Mouse (Mus musculus): Measurements from ENCODE around the gene Exoc6. TPM values are rescaled to one million over a fixed set of nuclear protein-coding genes. Genes with fewer than 3 reads are reported as not detected.

Gene Exoc6
- total and polyA plus RNA-seq, 3 experiments = 30.2 to 41.2 TPM; not detected in 1

GRCm38 (mm10) chr19:37553376-37554265, 3.4 kb downstream of the Exoc6 start:
- Histone ChIP-seq H3K9me3 (replicated peaks; ENCODE audit: insufficient read depth, low read length) (no peaks in the 10 kb centered on the region), H3K4me1 (ENCODE audit: control insufficient read depth in 1 of 2, insufficient read depth in 2 of 2, low read length in 2 of 2) (peaks cover 46 to 50% of the 10 kb centered on the region in 2 experiments), H3K27ac (ENCODE audit: control insufficient read depth, low read depth, low read length) (peak overlapping the region; percentile 93), H3K4me3 (ENCODE audit: control insufficient read depth in 1 of 2, insufficient read depth in 1 of 2, low read depth in 2 of 2, low read length in 2 of 2) (peak overlapping the region; percentile 52 to 61), H3K27me3 (ENCODE audit: control insufficient read depth in 1 of 2, insufficient read depth in 2 of 2, low read length in 2 of 2) (no peaks in the 10 kb centered on the region), H3K79me2 (ENCODE audit: control insufficient read depth, insufficient read depth, low read length, poor library complexity) (peaks cover 35% of the 10 kb centered on the region), H3K9ac (ENCODE audit: control insufficient read depth, low read depth, low read length, poor library complexity, severe bottlenecking) (peak overlapping the region; percentile 51), H3K36me3 (ENCODE audit: control insufficient read depth in 1 of 2, insufficient read depth in 2 of 2, low read length in 2 of 2) (peaks cover 0 to 56% of the 10 kb centered on the region in 2 experiments; a peak in 2 of 4 replicates)
- peak; percentile 80 for DNase-seq (ENCODE audit: low read depth, low spot score)
- TF ChIP-seq SMC3 (IDR thresholded peaks at IDR 0.05; ENCODE audit: low read depth, low read length) = no peak
- TF ChIP-seq EP300 (IDR thresholded peaks at IDR 0.05; ENCODE audit: low read depth in 1 of 2, low read length in 2 of 2) = peak; percentile 31 to 61
- TF ChIP-seq MAZ (IDR thresholded peaks at IDR 0.05; ENCODE audit: low read depth, low read length) = no peak
- no peak for TF ChIP-seq UBTF (IDR thresholded peaks at IDR 0.05; ENCODE audit: borderline replicate concordance, insufficient read depth, low read depth, low read length)
- TF ChIP-seq RCOR1 (IDR thresholded peaks at IDR 0.05; ENCODE audit: low read depth, low read length) = no peak; the same call in 1 of the 2 replicates
- TF ChIP-seq JUND (IDR thresholded peaks at IDR 0.05; ENCODE audit: low read depth, low read length) = no peak
- peak; percentile 33 for TF ChIP-seq CHD1 (IDR thresholded peaks at IDR 0.05; ENCODE audit: low read depth, low read length)
- TF ChIP-seq SIN3A (IDR thresholded peaks at IDR 0.05; ENCODE audit: low read length) = peak; percentile 58
- no peak for TF ChIP-seq CTCF (IDR thresholded peaks at IDR 0.05 in 2 of 3, conservative IDR thresholded peaks at IDR 0.05 in 1 of 3; ENCODE audit: control insufficient read depth in 1 of 3, insufficient read depth in 1 of 3, low read depth in 2 of 3, low read length in 3 of 3, poor library complexity in 1 of 3, severe bottlenecking in 1 of 3)
- TF ChIP-seq CHD2 (IDR thresholded peaks at IDR 0.05; ENCODE audit: low read length) = no peak
- TF ChIP-seq E2F4 (IDR thresholded peaks at IDR 0.05; ENCODE audit: borderline replicate concordance, low read depth, low read length) = no peak
- TF ChIP-seq ETS1 (IDR thresholded peaks at IDR 0.05; ENCODE audit: low read depth, low read length) = peak; percentile 66
- no peak for TF ChIP-seq ELF1 (IDR thresholded peaks at IDR 0.05; ENCODE audit: low read depth, low read length)
- peak; percentile 32; the same call in 1 of the 2 replicates for TF ChIP-seq MXI1 (IDR thresholded peaks at IDR 0.05; ENCODE audit: low read depth, low read length)
- no peak for TF ChIP-seq POLR2AphosphoS2 (IDR thresholded peaks at IDR 0.05; ENCODE audit: low read length)
- no peak for TF ChIP-seq GABPA (IDR thresholded peaks at IDR 0.05; ENCODE audit: low read depth, low read length)
- no peak for TF ChIP-seq MAFK (IDR thresholded peaks at IDR 0.05; ENCODE audit: borderline replicate concordance, low read depth, low read length)
- no peak for TF ChIP-seq RAD21 (IDR thresholded peaks at IDR 0.05; ENCODE audit: low read depth, low read length)
- TF ChIP-seq NELFE (IDR thresholded peaks at IDR 0.05; ENCODE audit: low read depth, low read length) = no peak
- no peak for TF ChIP-seq USF2 (IDR thresholded peaks at IDR 0.05; ENCODE audit: borderline replicate concordance in 1 of 2, insufficient read depth in 1 of 2, low read depth in 1 of 2, low read length in 2 of 2)
- no peak for TF ChIP-seq ZC3H11A (IDR thresholded peaks at IDR 0.05; ENCODE audit: low read depth, low read length)
- no peak for TF ChIP-seq POLR2A (IDR thresholded peaks at IDR 0.05; ENCODE audit: control insufficient read depth in 1 of 2, insufficient read depth in 1 of 2, low read depth in 1 of 2, low read length in 2 of 2, poor library complexity in 1 of 2)
- TF ChIP-seq TCF12 (IDR thresholded peaks at IDR 0.05; ENCODE audit: low read depth, low read length) = peak; percentile 65
- no peak for TF ChIP-seq MYC (IDR thresholded peaks at IDR 0.05; ENCODE audit: low read depth, low read length)
- peak; percentile 55 for TF ChIP-seq GATA1 (IDR thresholded peaks at IDR 0.05; ENCODE audit: low read depth, low read length)
- TF ChIP-seq MAX (IDR thresholded peaks at IDR 0.05; ENCODE audit: low read length) = peak; percentile 48; the same call in 1 of the 2 replicates
- TF ChIP-seq BHLHE40 (IDR thresholded peaks at IDR 0.05; ENCODE audit: borderline replicate concordance, low read depth, low read length) = no peak
- 0 out of 2 replicates have a peak, but pooled peaks have one; percentile 48 for TF ChIP-seq TBP (IDR thresholded peaks at IDR 0.05; ENCODE audit: low read depth, low read length)
- no peak for TF ChIP-seq MEF2A (IDR thresholded peaks at IDR 0.05; ENCODE audit: extremely low read depth, insufficient replicate concordance, low read depth, low read length, poor library complexity, severe bottlenecking)
- 0 out of 2 replicates have a peak, but pooled peaks have one; percentile 32 for TF ChIP-seq HCFC1 (IDR thresholded peaks at IDR 0.05; ENCODE audit: low read depth, low read length)
- TF ChIP-seq ZMIZ1 (IDR thresholded peaks at IDR 0.05; ENCODE audit: low read depth, low read length) = no peak
- no peak for TF ChIP-seq KAT2A (conservative IDR thresholded peaks at IDR 0.05; ENCODE audit: low read depth, low read length)
- no peak for TF ChIP-seq TAL1 (IDR thresholded peaks at IDR 0.05; ENCODE audit: low read length)
- TF ChIP-seq MYB (IDR thresholded peaks at IDR 0.05; ENCODE audit: low read depth, low read length) = no peak
- TF ChIP-seq ZKSCAN1 (IDR thresholded peaks at IDR 0.05; ENCODE audit: low read depth, low read length) = no peak
- no peak for TF ChIP-seq NRF1 (IDR thresholded peaks at IDR 0.05; ENCODE audit: insufficient read depth, low read depth, low read length, poor library complexity, severe bottlenecking)
